Mouse (Mus musculus) forebrain, embryonic 13.5 days (tissue): ENCODE measurements at regions not wholly inside any gene's neighbourhood (a gene's known extent, or its start where the extent isn't known, plus 50 kb on each side); places are given as distances from the start of the nearest gene placed in this dataset.

Experiments used
- ATAC-seq: fragments of 200-750 bp; cut with Nextera tagmentation; 2 replicates; pipeline ENCODE4 v1.8.0; 2017
- H3K27ac ChIP-seq: fragments of 300-500 bp; sonication (generic); 2 replicates; pipeline ENCODE4 v1.5.1; 2015; ENCODE audit warnings: inconsistent platforms, mild to moderate bottlenecking, moderate library complexity
- H3K27me3 ChIP-seq: fragments of 300-500 bp; sonication (generic); 2 replicates; pipeline ENCODE4 v1.6.1; 2015; ENCODE audit warnings: mild to moderate bottlenecking, inconsistent platforms
- H3K36me3 ChIP-seq: fragments of 300-500 bp; sonication (generic); 2 replicates; pipeline ENCODE4 v1.6.1; 2015; ENCODE audit warnings: mild to moderate bottlenecking, inconsistent platforms; ENCODE audit not compliant: poor library complexity, severe bottlenecking
- H3K4me1 ChIP-seq: fragments of 300-500 bp; sonication (generic); 2 replicates; pipeline ENCODE4 v1.6.1; 2015; ENCODE audit warnings: inconsistent platforms
- H3K4me2 ChIP-seq: fragments of 300-500 bp; sonication (generic); 2 replicates; pipeline ENCODE4 v1.6.1; 2015; ENCODE audit warnings: inconsistent platforms, mild to moderate bottlenecking, moderate library complexity
- H3K4me3 ChIP-seq: fragments of 300-500 bp; sonication (generic); 2 replicates; pipeline ENCODE4 v1.5.1; 2015; ENCODE audit warnings: mild to moderate bottlenecking, inconsistent platforms
- H3K9ac ChIP-seq: fragments of 300-500 bp; sonication (generic); 2 replicates; pipeline ENCODE4 v1.6.1; 2015; ENCODE audit warnings: mild to moderate bottlenecking, inconsistent platforms
- H3K9me3 ChIP-seq: fragments of 300-500 bp; sonication (generic); replicated peaks from 2 replicates; pipeline ENCODE4 v1.6.1; 2016; ENCODE audit warnings: inconsistent platforms
- WGBS: fragments of 180-500 bp; shearing (Covaris S2); methylation state at CpG from one replicate; pipeline ENCODE4 v1.1.7; 2015; 5-methylcytosine and 5-hydroxymethylcytosine counted together

GRCm38 (mm10) chr10:37291639-37292495 is 153.1 kb upstream of the Marcks start:
- no peak for ATAC-seq
- Histone ChIP-seq H3K4me2 (no peak overlapping the region), H3K27me3 (no peaks in the 10 kb centered on the region), H3K4me1 (no peaks in the 10 kb centered on the region), H3K36me3 (no peaks in the 10 kb centered on the region), H3K9me3 (no peaks in the 10 kb centered on the region), H3K4me3 (no peak overlapping the region), H3K27ac (no peak overlapping the region), H3K9ac (no peak overlapping the region)
- 93% methylated on average over 2 of the region's 2 CpGs for WGBS

GRCm38 (mm10) chr10:37289964-37290704 is 151.4 kb upstream of the Marcks start:
- H3K4me3 ChIP-seq = no peak overlapping the region
- no peaks in the 10 kb centered on the region for H3K36me3 ChIP-seq
- H3K27me3 ChIP-seq = no peaks in the 10 kb centered on the region
- no peak overlapping the region for H3K27ac ChIP-seq
- 86% methylated on average over 3 of the region's 3 CpGs for WGBS
- no peaks in the 10 kb centered on the region for H3K4me1 ChIP-seq
- ATAC-seq = no peak
- H3K9me3 ChIP-seq = no peaks in the 10 kb centered on the region
- H3K9ac ChIP-seq = no peak overlapping the region
- H3K4me2 ChIP-seq = no peak overlapping the region

GRCm38 (mm10) chr10:37286305-37286704 is 147.6 kb upstream of the Marcks start:
- Histone ChIP-seq H3K4me2 (no peak overlapping the region), H3K9me3 (no peaks in the 10 kb centered on the region), H3K9ac (no peak overlapping the region), H3K36me3 (no peaks in the 10 kb centered on the region), H3K27me3 (no peaks in the 10 kb centered on the region), H3K27ac (no peak overlapping the region), H3K4me1 (no peaks in the 10 kb centered on the region), H3K4me3 (no peak overlapping the region)
- 94% methylated on average over 5 of the region's 5 CpGs for WGBS
- no peak for ATAC-seq

- H3K9ac ChIP-seq = no peak overlapping the region
- no peaks in the 10 kb centered on the region for H3K4me1 ChIP-seq
- no peaks in the 10 kb centered on the region for H3K36me3 ChIP-seq
- H3K27ac ChIP-seq = no peak overlapping the region
- H3K4me3 ChIP-seq = no peak overlapping the region
- no peaks in the 10 kb centered on the region for H3K27me3 ChIP-seq
- H3K4me2 ChIP-seq = no peak overlapping the region
- H3K9me3 ChIP-seq = no peaks in the 10 kb centered on the region
- no peak for ATAC-seq
These were observed 144.2 kb upstream of the Marcks start for GRCm38 (mm10) chr10:37282951-37283350.

GRCm38 (mm10) chr10:37280823-37281222 is 142.1 kb upstream of the Marcks start:
- WGBS = 84% methylated on average over 4 of the region's 4 CpGs
- no peak overlapping the region for H3K9ac ChIP-seq
- H3K27me3 ChIP-seq = no peaks in the 10 kb centered on the region
- no peaks in the 10 kb centered on the region for H3K4me1 ChIP-seq
- ATAC-seq = no peak
- H3K9me3 ChIP-seq = no peaks in the 10 kb centered on the region
- no peaks in the 10 kb centered on the region for H3K36me3 ChIP-seq
- no peak overlapping the region for H3K4me3 ChIP-seq
- H3K4me2 ChIP-seq = no peak overlapping the region
- H3K27ac ChIP-seq = no peak overlapping the region

GRCm38 (mm10) chr10:37280150-37280820 is 141.6 kb upstream of the Marcks start:
- Histone ChIP-seq H3K4me1 (no peaks in the 10 kb centered on the region), H3K36me3 (no peaks in the 10 kb centered on the region), H3K27me3 (no peaks in the 10 kb centered on the region), H3K4me2 (no peak overlapping the region), H3K4me3 (no peak overlapping the region), H3K9ac (no peak overlapping the region), H3K9me3 (no peaks in the 10 kb centered on the region), H3K27ac (no peak overlapping the region)
- ATAC-seq = no peak
- 91% methylated on average over 6 of the region's 6 CpGs for WGBS

GRCm38 (mm10) chr10:37279316-37279715 is 140.6 kb upstream of the Marcks start:
- Histone ChIP-seq H3K4me3 (no peak overlapping the region), H3K27me3 (no peaks in the 10 kb centered on the region), H3K4me1 (no peaks in the 10 kb centered on the region), H3K4me2 (no peak overlapping the region), H3K9me3 (no peaks in the 10 kb centered on the region), H3K27ac (no peak overlapping the region), H3K36me3 (no peaks in the 10 kb centered on the region), H3K9ac (no peak overlapping the region)
- 64% methylated on average over 1 of the region's 1 CpGs for WGBS
- no peak for ATAC-seq

- WGBS = 82% methylated on average over 1 of the region's 1 CpGs
- Histone ChIP-seq H3K27ac (no peak overlapping the region), H3K36me3 (no peaks in the 10 kb centered on the region), H3K4me2 (no peak overlapping the region), H3K9ac (no peak overlapping the region), H3K4me1 (no peaks in the 10 kb centered on the region), H3K27me3 (no peaks in the 10 kb centered on the region), H3K4me3 (no peak overlapping the region), H3K9me3 (no peaks in the 10 kb centered on the region)
- no peak for ATAC-seq
These were observed 137.1 kb upstream of the Marcks start for GRCm38 (mm10) chr10:37275857-37276256.

GRCm38 (mm10) chr10:37275271-37275670 is 136.6 kb upstream of the Marcks start:
- H3K36me3 ChIP-seq = no peaks in the 10 kb centered on the region
- no peak overlapping the region for H3K4me3 ChIP-seq
- H3K9ac ChIP-seq = no peak overlapping the region
- no peak overlapping the region for H3K27ac ChIP-seq
- H3K4me1 ChIP-seq = no peaks in the 10 kb centered on the region
- ATAC-seq = peak; percentile 59; the same call in 1 of the 2 replicates
- no peaks in the 10 kb centered on the region for H3K27me3 ChIP-seq
- WGBS = 60% methylated on average over 7 of the region's 7 CpGs
- no peaks in the 10 kb centered on the region for H3K9me3 ChIP-seq
- H3K4me2 ChIP-seq = no peak overlapping the region

- Histone ChIP-seq H3K27ac (no peak overlapping the region), H3K36me3 (no peaks in the 10 kb centered on the region), H3K27me3 (no peaks in the 10 kb centered on the region), H3K9ac (no peak overlapping the region), H3K4me1 (no peaks in the 10 kb centered on the region), H3K4me3 (no peak overlapping the region), H3K9me3 (no peaks in the 10 kb centered on the region), H3K4me2 (no peak overlapping the region)
- ATAC-seq = no peak
- 61% methylated on average over 1 of the region's 1 CpGs for WGBS
These were observed 133.2 kb upstream of the Marcks start for GRCm38 (mm10) chr10:37271967-37272366.

- H3K9ac ChIP-seq = no peak overlapping the region
- no peak overlapping the region for H3K4me2 ChIP-seq
- ATAC-seq = no peak
- H3K9me3 ChIP-seq = no peaks in the 10 kb centered on the region
- no peaks in the 10 kb centered on the region for H3K36me3 ChIP-seq
- no peaks in the 10 kb centered on the region for H3K27me3 ChIP-seq
- H3K4me3 ChIP-seq = no peak overlapping the region
- 86% methylated on average over 10 of the region's 10 CpGs for WGBS
- no peak overlapping the region for H3K27ac ChIP-seq
- H3K4me1 ChIP-seq = no peaks in the 10 kb centered on the region
These were observed 131.7 kb upstream of the Marcks start for GRCm38 (mm10) chr10:37270236-37271000.

GRCm38 (mm10) chr10:37266909-37267308 is 128.2 kb upstream of the Marcks start:
- Histone ChIP-seq H3K4me2 (no peak overlapping the region), H3K4me3 (no peak overlapping the region), H3K4me1 (no peaks in the 10 kb centered on the region), H3K9ac (no peak overlapping the region), H3K9me3 (no peaks in the 10 kb centered on the region), H3K27ac (no peak overlapping the region), H3K27me3 (no peaks in the 10 kb centered on the region), H3K36me3 (no peaks in the 10 kb centered on the region)
- WGBS = 65% methylated on average over 1 of the region's 1 CpGs
- no peak for ATAC-seq
